Mouse (Mus musculus) subcutaneous adipose tissue, adult 2 months (tissue): Measurements from ENCODE around the gene Ccm2. TPM values are rescaled to one million over a fixed set of nuclear protein-coding genes. Genes with fewer than 3 reads are reported as not detected.

ENCODE experiments used
- polyA plus RNA-seq: library from polyadenylated mRNA; depleted of rRNA; stranded (reverse); fragments of >200 nt; gene quantifications from 2 replicates; pipeline ENCODE4 v1.2.3, GENCODE M21; 2012; ENCODE audit warnings: low replicate concordance; rRNA removed

The Ccm2 gene
- polyA plus RNA-seq, result 131 and 134 TPM in 2 replicates

DNA sequence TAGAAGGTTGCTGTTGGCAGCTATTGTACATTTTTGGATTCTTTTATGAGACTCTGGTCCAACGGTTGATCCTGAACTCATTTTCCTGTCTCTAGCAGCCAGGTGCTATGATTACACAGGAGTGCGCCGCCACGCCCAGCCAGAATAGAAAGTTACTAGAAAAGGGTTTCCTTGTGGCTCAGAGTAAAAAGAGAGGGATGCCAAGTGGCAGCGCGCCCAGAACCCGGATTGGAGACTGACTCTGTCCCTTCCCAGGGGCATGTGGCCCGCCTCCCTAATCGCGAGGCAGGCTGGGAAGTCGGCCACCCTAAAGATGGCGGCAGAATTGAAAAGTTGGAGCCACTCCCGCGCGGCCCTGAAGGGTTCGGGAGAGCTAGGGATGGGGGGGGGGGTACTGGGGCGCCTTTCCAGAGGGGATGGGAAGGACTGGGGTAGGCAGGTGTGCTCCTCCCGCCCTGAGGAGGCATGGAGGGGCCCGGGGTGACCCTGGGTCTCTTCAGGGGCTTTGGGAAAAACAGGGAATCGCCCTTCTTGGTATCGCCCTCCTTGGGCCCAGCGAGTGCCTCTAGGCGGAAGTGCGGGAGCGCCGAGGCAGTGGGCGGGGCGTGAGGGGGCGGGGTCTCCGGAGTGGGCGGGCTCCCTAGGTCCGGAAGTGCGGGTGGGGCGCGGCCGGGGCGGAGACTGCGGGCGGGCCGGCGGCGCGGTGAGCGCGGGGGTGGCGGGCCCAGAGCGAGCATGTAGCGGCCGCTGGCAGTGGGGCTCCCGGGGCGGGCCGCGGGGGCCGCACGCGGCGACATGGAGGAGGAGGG is at the start of gene Ccm2:
Ccm2 (plus strand) TSS at position 683 of the 809 bp plus-strand sequence.

DNA sequence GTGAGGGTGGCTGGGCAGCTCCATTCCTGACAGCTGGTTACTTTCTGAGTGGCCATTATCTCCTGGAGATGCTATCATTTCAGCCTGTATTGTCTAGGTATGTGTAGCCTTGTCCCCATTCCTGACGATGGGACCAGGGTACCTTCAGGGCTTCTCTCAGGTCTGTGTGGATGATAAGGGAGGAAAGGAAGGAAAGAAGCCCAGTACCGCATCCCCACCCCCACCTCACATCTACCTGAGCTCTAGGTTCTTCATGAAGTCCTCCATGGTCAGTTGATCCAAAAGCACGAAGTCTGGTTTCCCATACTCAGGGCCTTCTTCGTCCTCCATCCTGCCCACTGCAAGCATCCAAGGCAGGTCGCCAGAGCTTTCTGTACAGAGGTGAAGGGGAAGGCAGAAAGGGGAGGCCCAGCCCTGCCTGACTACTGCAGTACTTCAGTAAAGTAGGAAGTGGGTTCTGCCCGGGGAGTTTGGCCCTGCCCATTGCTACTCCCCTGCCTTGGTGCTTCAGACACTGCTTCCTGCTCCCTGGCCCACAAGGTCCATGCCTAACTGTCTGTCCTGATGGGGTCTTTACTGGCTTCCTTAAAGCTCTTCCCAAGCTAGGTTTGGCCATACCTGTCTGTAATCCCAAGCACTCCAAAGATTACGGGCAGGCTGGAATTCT is 26.0 kb upstream of the Ccm2 start, which contains the start of gene Myo1g:
Myo1g (minus strand) TSS at position 459 of the 667 bp plus-strand sequence.

DNA sequence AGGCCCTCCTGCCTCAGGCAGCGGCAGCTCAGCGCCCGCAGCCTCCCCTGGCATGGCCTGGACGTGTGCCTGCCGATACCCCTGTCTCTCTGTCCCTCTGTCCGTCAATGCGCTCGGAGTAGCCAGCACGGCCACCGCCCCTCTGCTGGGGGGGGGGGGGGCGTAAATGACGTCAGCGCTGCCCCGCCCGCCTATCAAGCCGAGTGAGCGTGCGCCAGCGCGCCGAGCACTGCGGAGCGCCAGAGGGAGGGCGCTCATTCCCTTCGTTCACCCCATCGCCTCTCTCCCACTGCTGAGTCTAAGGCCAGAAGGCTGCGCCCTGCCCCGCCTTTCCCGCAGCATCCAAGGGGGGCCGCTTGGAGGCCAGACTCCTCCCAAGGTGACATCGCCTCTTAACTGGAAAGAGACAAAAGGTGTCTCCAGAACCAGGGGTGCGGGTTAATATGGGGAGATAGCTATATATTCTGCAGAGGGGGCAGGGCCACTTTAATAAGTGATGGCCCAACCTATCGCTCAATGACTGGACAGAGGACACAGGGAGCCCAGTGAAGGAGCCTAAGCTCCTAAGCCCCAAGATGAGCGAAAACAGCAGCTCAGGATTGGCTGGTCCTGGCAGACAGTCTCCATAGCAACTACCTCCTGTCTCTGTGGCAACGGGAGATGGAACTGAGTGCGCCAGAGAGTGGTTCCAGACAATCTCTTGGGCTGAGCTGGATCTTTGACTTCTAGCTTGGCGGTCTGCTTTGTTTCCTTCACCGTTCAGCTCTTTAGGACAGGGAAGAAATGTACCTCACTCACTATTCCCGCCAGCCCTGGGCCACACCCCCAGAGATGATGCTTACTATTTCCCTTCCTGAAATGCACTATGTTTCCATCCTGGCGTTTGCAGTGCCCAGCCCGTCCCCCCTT is 59.1 kb downstream of the Ccm2 start, which contains the start of gene Nacad:
Nacad (minus strand) TSS at position 563 of the 909 bp plus-strand sequence.

DNA sequence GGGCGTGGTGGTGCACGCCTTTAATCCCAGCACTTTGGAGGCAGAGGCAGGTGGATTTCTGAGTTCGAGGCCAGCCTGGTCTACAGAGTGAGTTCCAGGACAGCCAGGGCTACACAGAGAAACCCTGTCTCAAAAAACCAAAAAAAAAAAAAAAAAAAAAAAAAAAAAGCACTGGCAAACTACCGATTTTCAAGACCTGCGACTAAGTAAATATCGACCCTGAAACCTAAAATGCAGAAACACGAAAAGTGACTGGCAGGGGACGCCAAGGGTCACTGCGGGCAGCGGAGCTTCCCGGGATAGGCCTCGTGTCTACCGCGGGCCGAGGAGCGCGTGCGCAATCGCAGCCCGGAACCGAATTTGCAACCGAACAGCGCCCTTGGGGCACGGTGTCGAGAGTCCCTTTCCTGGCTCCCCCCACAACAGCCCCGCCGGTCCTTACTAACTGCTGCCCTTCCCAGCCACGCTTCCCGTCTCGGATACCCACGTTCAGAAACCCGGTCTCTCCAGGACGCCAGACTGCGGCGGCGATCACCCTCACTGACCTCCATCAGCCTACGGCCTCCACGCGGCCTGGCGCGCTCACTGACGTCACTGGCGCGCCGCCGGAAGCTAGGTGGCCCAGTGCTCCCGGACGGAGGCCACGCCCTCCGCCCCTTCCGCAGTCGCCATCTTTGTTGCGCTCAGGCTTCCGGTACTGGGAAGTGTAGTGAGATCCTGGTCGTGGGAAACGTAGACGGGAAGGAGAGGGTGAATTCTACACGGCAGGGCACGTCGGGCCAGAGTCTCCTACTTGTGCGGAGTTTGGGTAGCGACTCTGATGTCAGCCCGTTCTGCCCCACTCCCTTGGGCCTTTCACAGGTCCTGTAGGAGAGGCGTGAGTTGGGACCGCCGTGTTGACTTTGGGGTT is 79.0 kb downstream of the Ccm2 start, which contains the start of gene Tbrg4:
Tbrg4 (minus strand) TSS at position 590 of the 910 bp plus-strand sequence.

DNA sequence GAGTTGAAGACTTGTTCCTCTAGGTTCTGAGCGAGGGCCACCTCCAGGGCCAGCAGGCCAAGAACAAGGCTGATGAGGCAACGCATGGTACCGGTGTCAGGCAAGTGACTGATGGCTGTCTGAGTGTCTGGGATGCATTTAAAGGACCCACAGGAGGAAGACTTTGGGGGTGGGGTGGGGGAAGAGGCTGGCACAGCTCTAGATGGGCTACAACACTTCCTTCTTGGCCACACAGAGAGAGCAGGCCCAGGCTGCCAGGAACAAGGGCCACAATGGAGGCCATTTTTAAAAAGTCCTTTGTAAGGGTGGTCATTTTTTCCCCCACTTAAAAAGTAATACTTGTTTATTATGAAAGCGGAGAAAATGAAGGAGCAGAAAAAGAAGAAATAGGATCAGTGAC is 91.8 kb downstream of the Ccm2 start, which contains the start of gene Wap:
Wap (minus strand) TSS at position 101 of the 400 bp plus-strand sequence.

Other genes starting within 250 kb of the Ccm2 start
- gene Zmiz2, start 157.8 kb upstream of the Ccm2 start, polyA plus RNA-seq, result 29.4 and 50.4 TPM in 2 replicates
- gene Ppia, start 131.4 kb upstream of the Ccm2 start, polyA plus RNA-seq, result 983 and 1,438 TPM in 2 replicates
- gene H2afv, start 102.4 kb upstream of the Ccm2 start, polyA plus RNA-seq, result 37.4 and 90.6 TPM in 2 replicates
- gene Purb, start 71.0 kb upstream of the Ccm2 start, polyA plus RNA-seq, result 6.3 and 11.4 TPM in 2 replicates
- gene Myo1g, start 25.9 kb upstream of the Ccm2 start, polyA plus RNA-seq, result 18.7 and 21.1 TPM in 2 replicates
- 1.4 and 12.8 TPM in 2 replicates for gene Nacad, start 59.2 kb downstream of the Ccm2 start, polyA plus RNA-seq
- gene Tbrg4, start 79.2 kb downstream of the Ccm2 start, polyA plus RNA-seq, result 70.6 and 107 TPM in 2 replicates
- not detected in 2 replicates for gene Wap, start 91.8 kb downstream of the Ccm2 start, polyA plus RNA-seq
- gene Ramp3, start 111.6 kb downstream of the Ccm2 start, polyA plus RNA-seq, result 1.3 and 365 TPM in 2 replicates